Mouse (Mus musculus) gastrocnemius, adult 2 months (tissue): ENCODE results near the gene Gm47985. TPM values are rescaled to one million over a fixed set of nuclear protein-coding genes. Genes with fewer than 3 reads are reported as not detected.
A peak's percentile ranks its signal among the peaks of the same experiment; 100 is the strongest.
"Not testable (repeated sequence)": the region's sequence is repeated elsewhere in the genome, so short reads cannot be mapped to it uniquely, and the experiment has no call there.

Source experiments
- DNase-seq: peaks from one replicate; pipeline ENCODE4 v3.0.0; 2022
- H3K27ac ChIP-seq: fragments of 200-600 bp; 2 replicates; pipeline ENCODE4 v1.8.1; 2022; ENCODE audit warnings: mild to moderate bottlenecking
- H3K4me3 ChIP-seq: fragments of 200-600 bp; 2 replicates; pipeline ENCODE4 v1.8.1; 2022; ENCODE audit warnings: mild to moderate bottlenecking, moderate library complexity
- CTCF ChIP-seq: fragments of 200-600 bp; IDR thresholded peaks from 2 replicates; pipeline ENCODE4 v1.8.1; 2022; ENCODE audit warnings: antibody characterized with exemption, mild to moderate bottlenecking, moderate library complexity
- intact Hi-C: fragments of 180-260 bp; cut with DNase I; formaldehyde crosslinking; loops from one replicate; pipeline ENCODE4 v1.15.1; 2025
- total RNA-seq, 2 experiments: library from RNA; stranded (reverse); gene quantifications; 2 replicates each; pipeline ENCODE4 v1.2.3; 2021

Gene Gm47985
- total RNA-seq, 2 experiments from 2014 or later = not detected

GRCm38 (mm10) chr1:151157963-151158856 lies 24.1 kb upstream of the Gm47985 start:
- TF ChIP-seq CTCF = no peak
- intact Hi-C loops = no loop called here
- Histone ChIP-seq H3K27ac (no peak overlapping the region), H3K4me3 (no peak overlapping the region)
- no peak for DNase-seq

- no peak for TF ChIP-seq CTCF
- intact Hi-C loops = no loop called here
Measured at GRCm38 (mm10) chr1:151158857-151159510, 23.4 kb upstream of the Gm47985 start.

GRCm38 (mm10) chr1:151166031-151166430 lies 16.3 kb upstream of the Gm47985 start:
- intact Hi-C loops = loop anchor here (10.0 kb wide), 1 partner anchor 81 kb away; no protein-coding TSS in a partner anchor

More at GRCm38 (mm10) chr1:151158857-151159510, 23.4 kb upstream of the Gm47985 start:
- no peak overlapping the region for H3K4me3 ChIP-seq
- no peak overlapping the region for H3K27ac ChIP-seq
- DNase-seq = no peak

GRCm38 (mm10) chr1:151167297-151168047 lies 14.9 kb upstream of the Gm47985 start:
- TF ChIP-seq CTCF = no peak
- no peak overlapping the region for H3K27ac ChIP-seq
- intact Hi-C loops = loop anchor here (10.0 kb wide), 1 partner anchor 83 kb away; no protein-coding TSS in a partner anchor
- no peak overlapping the region for H3K4me3 ChIP-seq
- no peak for DNase-seq

More at GRCm38 (mm10) chr1:151166031-151166430, 16.3 kb upstream of the Gm47985 start:
- DNase-seq = no peak
- Histone ChIP-seq H3K4me3 (no peak overlapping the region), H3K27ac (no peak overlapping the region)
- no peak for TF ChIP-seq CTCF

- Histone ChIP-seq H3K4me3 (no peak overlapping the region), H3K27ac (no peak overlapping the region)
- no peak for TF ChIP-seq CTCF
- no peak for DNase-seq
- intact Hi-C loops = loop anchor here (10.0 kb wide), 1 partner anchor 84 kb away; no protein-coding TSS in a partner anchor
Measured at GRCm38 (mm10) chr1:151168637-151169036, 13.7 kb upstream of the Gm47985 start.

- peak; percentile 45 for DNase-seq
Measured at GRCm38 (mm10) chr1:151171572-151172461, 10.5 kb upstream of the Gm47985 start.

GRCm38 (mm10) chr1:151177030-151177936 lies 5.1 kb upstream of the Gm47985 start:
- no peak for TF ChIP-seq CTCF
- intact Hi-C loops = no loop called here
- Histone ChIP-seq H3K27ac (0 out of 2 replicates have a peak overlapping the region, but pooled peaks have one; percentile 29), H3K4me3 (peak overlapping the region; percentile 12)
- DNase-seq = no peak

More at GRCm38 (mm10) chr1:151171572-151172461, 10.5 kb upstream of the Gm47985 start:
- no peak overlapping the region for H3K4me3 ChIP-seq
- peak overlapping the region; percentile 79 for H3K27ac ChIP-seq
- no peak for TF ChIP-seq CTCF
- intact Hi-C loops = no loop called here

GRCm38 (mm10) chr1:151177937-151178271 lies 4.4 kb upstream of the Gm47985 start:
- DNase-seq = no peak
- 0 out of 2 replicates have a peak overlapping the region, but pooled peaks have one; percentile 29 for H3K27ac ChIP-seq
- TF ChIP-seq CTCF = no peak
- H3K4me3 ChIP-seq = peak overlapping the region; percentile 12
- intact Hi-C loops = no loop called here

- TF ChIP-seq CTCF = no peak
- no peak overlapping the region for H3K27ac ChIP-seq
- no peak overlapping the region for H3K4me3 ChIP-seq
- no peak for DNase-seq
- intact Hi-C loops = no loop called here
Measured at GRCm38 (mm10) chr1:151178505-151179083, 3.7 kb upstream of the Gm47985 start.

- DNase-seq = no peak
- intact Hi-C loops = no loop called here
- Histone ChIP-seq H3K4me3 (no peak overlapping the region), H3K27ac (no peak overlapping the region)
- TF ChIP-seq CTCF = no peak
Measured at GRCm38 (mm10) chr1:151180167-151180566, 2.2 kb upstream of the Gm47985 start.

- intact Hi-C loops, H3K27ac ChIP-seq, H3K4me3 ChIP-seq, DNase-seq: not testable (repeated sequence)
Measured at GRCm38 (mm10) chr1:151186186-151186585, 3.8 kb downstream of the Gm47985 start.

- DNase-seq, intact Hi-C loops, H3K4me3 ChIP-seq, H3K27ac ChIP-seq: not testable (repeated sequence)
Measured at GRCm38 (mm10) chr1:151186879-151187424, 4.6 kb downstream of the Gm47985 start.
